Mouse (Mus musculus) ES-Bruce4 (cell line): ENCODE measurements around the gene Dzank1. TPM values are rescaled to one million over a fixed set of nuclear protein-coding genes. Genes with fewer than 3 reads are reported as not detected.

Experiments
- H3K27ac ChIP-seq: 2 replicates; pipeline ENCODE4 v1.5.1; 2012; ENCODE audit warnings: low read length, inconsistent platforms; ENCODE audit not compliant: insufficient read depth
- H3K27me3 ChIP-seq: 2 replicates; pipeline ENCODE4 v1.6.1; 2012; ENCODE audit warnings: mild to moderate bottlenecking, low read length, inconsistent platforms; ENCODE audit not compliant: control insufficient read depth, poor library complexity, insufficient read depth, severe bottlenecking
- H3K36me3 ChIP-seq: 2 replicates; pipeline ENCODE4 v1.6.1; 2012; ENCODE audit warnings: inconsistent platforms, mild to moderate bottlenecking, low read length, moderate library complexity; ENCODE audit not compliant: control insufficient read depth, poor library complexity, insufficient read depth, severe bottlenecking
- H3K4me1 ChIP-seq: one replicate; pipeline ENCODE4 v1.8.1; 2011; ENCODE audit warnings: low read length; ENCODE audit not compliant: control insufficient read depth, insufficient read depth
- H3K4me3 ChIP-seq: 2 replicates; pipeline ENCODE4 v1.5.1; 2011; ENCODE audit warnings: low read depth, mild to moderate bottlenecking, low read length
- H3K9ac ChIP-seq: 2 replicates; pipeline ENCODE4 v1.6.1; 2012; ENCODE audit warnings: low read depth, mild to moderate bottlenecking, inconsistent platforms; ENCODE audit not compliant: poor library complexity, severe bottlenecking
- H3K9me3 ChIP-seq: replicated peaks from 2 replicates; pipeline ENCODE4 v1.6.1; 2012; ENCODE audit warnings: mild to moderate bottlenecking, low read length, inconsistent platforms; ENCODE audit not compliant: control insufficient read depth, poor library complexity, insufficient read depth, severe bottlenecking
- CTCF ChIP-seq: IDR thresholded peaks from one replicate; pipeline ENCODE4 v1.8.1; 2011; ENCODE audit warnings: low read depth, low read length
- EP300 ChIP-seq: IDR thresholded peaks from 2 replicates; pipeline ENCODE4 v1.6.1; 2011; ENCODE audit warnings: low read depth, low read length; ENCODE audit not compliant: insufficient read depth
- POLR2A ChIP-seq: IDR thresholded peaks from one replicate; pipeline ENCODE4 v1.8.1; 2011; ENCODE audit warnings: low read length; ENCODE audit not compliant: insufficient read depth
- polyA plus RNA-seq: library from polyadenylated mRNA; stranded (reverse); fragments of >200 nt; gene quantifications from 2 replicates; pipeline ENCODE4 v1.2.4, GENCODE M21; 2011; ENCODE audit warnings: low read depth; ENCODE audit not compliant: missing spikeins, insufficient read depth, insufficient read length

Gene Dzank1
- polyA plus RNA-seq, 1 experiment, result 0.96 TPM

DNA sequence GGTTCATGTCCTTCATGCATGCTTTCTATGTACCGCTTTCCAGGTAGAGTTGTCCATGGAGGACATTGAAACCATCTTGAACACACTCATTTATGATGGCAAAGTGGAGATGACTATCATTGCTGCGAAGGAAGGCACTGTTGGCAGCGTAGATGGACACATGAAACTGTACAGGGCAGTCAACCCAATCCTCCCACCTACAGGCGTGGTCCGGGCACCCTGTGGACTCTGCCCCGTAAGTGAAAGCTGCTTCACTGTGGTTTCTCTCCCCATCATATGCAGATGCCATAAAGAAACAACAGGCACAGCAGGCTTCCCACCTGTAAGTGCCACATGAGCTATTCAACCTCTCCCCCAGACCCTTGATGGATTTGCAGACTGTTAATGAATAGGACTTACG is 9.9 kb upstream of the Dzank1 start:
- Histone ChIP-seq H3K36me3 (peaks cover 35% of the 10 kb centered on the region), H3K4me1 (no peaks in the 10 kb centered on the region), H3K27me3 (no peaks in the 10 kb centered on the region), H3K4me3 (no peak overlapping the region), H3K9ac (no peak overlapping the region), H3K9me3 (no peaks in the 10 kb centered on the region), H3K27ac (no peak overlapping the region)
- no peak for TF ChIP-seq CTCF
- TF ChIP-seq POLR2A, result no peak
- TF ChIP-seq EP300, result no peak

DNA sequence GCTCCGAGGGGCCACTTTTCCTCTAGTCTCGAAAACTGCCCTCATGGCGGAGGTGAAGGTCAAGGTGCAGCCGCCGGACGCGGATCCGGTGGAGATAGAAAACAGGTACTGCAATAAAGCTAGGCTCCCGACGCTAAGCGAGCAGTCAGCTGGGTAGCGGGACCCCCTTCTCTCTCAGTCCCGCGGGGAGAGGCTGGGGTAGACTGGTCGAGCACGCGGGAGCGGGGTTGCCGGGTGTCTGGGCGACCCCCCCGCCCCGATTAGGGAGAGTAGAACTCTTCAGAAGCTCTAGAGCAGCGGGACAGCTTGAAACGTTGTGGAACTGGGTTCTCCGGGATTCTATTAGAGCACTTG is 584 bp upstream of the Dzank1 start:
- Histone ChIP-seq H3K4me3 (peak overlapping the region; percentile 89), H3K4me1 (no peaks in the 10 kb centered on the region)

DNA sequence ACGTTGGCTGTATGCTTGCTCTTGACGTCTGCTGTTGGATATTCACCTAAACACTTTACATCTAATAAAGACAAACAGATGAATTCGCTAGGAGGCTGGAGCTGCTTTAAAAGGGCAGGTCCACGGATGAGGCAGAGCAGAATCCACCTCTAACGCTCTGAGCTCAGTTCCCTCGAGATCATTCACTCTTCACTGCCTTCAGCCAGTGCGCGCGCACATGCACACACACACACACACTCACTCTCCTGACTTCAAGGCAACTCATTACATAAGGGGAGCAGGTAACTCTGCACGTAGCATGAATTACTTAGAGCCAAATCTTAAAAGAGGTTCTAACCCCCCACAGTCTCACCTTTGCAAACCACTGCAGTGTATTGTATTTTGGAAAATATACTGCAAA is 1.4 kb downstream of the Dzank1 start:
- Histone ChIP-seq H3K4me1 (no peaks in the 10 kb centered on the region), H3K4me3 (no peak overlapping the region), H3K27me3 (no peaks in the 10 kb centered on the region; the same call in 1 of the 2 replicates), H3K9me3 (no peaks in the 10 kb centered on the region), H3K36me3 (no peaks in the 10 kb centered on the region), H3K27ac (no peak overlapping the region), H3K9ac (no peak overlapping the region)
- TF ChIP-seq CTCF (no peak), EP300 (no peak)

More for the DNA sequence above, 584 bp upstream of the Dzank1 start:
- Histone ChIP-seq H3K27me3 (no peaks in the 10 kb centered on the region; the same call in 1 of the 2 replicates), H3K36me3 (0 out of 2 replicates have a peak, but pooled peaks cover 3% of the 10 kb centered on the region), H3K9me3 (no peaks in the 10 kb centered on the region), H3K9ac (peak overlapping the region; percentile 69), H3K27ac (no peak overlapping the region)
- TF ChIP-seq POLR2A, result no peak
- no peak for TF ChIP-seq EP300
- TF ChIP-seq CTCF, result no peak

DNA sequence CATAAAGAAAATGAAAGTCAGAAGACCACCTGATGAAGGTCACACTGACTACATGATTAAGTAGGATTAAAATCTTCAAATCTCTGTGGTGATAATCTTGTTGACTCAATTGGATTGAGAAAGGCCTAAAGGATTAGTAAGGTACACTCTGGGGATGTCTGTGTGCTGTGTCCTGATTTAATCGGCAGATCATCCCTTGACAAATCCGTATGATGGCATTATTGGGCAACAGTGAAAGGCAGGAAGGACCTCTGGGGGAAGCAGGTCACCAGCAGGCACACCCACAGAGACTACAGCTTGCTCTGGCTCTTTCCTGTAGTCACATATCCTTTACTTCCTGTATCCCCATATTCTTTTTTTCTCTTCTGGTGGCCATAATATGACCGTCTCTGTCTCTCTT is 7.4 kb downstream of the Dzank1 start:
- no peaks in the 10 kb centered on the region for H3K4me1 ChIP-seq
- H3K27me3 ChIP-seq, result no peaks in the 10 kb centered on the region
- H3K36me3 ChIP-seq, result no peaks in the 10 kb centered on the region
- no peaks in the 10 kb centered on the region for H3K9me3 ChIP-seq
- no peak overlapping the region for H3K4me3 ChIP-seq
- no peak overlapping the region for H3K9ac ChIP-seq
- TF ChIP-seq EP300 (no peak), POLR2A (no peak), CTCF (no peak)
- no peak overlapping the region for H3K27ac ChIP-seq

DNA sequence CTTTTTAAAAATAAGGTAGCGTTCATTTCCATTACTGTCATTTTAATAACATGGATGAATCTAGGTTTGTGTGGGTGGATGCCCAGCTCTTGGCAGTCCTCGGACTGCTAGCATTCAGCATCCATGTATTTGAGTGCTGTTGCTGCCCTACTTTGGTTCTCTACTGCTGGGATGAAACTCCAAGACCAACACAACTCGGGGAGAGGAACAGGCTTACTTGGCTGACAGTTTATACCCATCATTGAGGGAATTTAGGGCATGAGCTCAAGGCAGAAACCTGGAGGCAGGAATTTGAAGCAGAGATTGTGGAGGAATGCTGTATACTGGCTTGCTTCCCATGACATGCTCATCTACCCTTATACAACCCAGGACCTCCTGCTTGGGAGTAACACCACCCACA is 12.6 kb downstream of the Dzank1 start:
- Histone ChIP-seq H3K27me3 (no peaks in the 10 kb centered on the region), H3K9ac (no peak overlapping the region), H3K27ac (no peak overlapping the region), H3K36me3 (no peaks in the 10 kb centered on the region), H3K9me3 (no peaks in the 10 kb centered on the region), H3K4me3 (no peak overlapping the region), H3K4me1 (no peaks in the 10 kb centered on the region)
- no peak for TF ChIP-seq CTCF

DNA sequence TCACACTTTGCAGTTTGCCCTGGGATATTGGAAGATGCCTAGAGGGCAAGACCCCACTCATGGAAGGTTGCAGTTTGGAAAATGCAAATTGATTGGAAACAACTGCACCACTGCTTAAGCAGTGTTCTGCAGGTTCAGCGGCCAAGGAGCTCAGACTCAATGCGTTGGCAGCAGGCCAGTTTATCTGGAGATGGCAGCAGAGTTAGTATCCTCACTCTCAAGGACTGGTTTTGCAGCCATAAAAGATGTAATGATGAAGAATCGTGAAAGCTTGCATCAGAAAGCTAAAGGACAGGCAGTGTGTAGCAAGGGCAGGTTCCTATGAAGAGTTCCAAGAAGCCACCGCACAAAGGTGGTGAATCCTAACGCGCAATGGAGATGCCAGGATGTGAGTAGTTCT is 25.1 kb downstream of the Dzank1 start:
- H3K9me3 ChIP-seq, result no peaks in the 10 kb centered on the region
- no peak for TF ChIP-seq POLR2A
- no peak for TF ChIP-seq CTCF
- TF ChIP-seq EP300, result no peak
- H3K27me3 ChIP-seq, result no peaks in the 10 kb centered on the region
- no peak overlapping the region for H3K4me3 ChIP-seq
- no peaks in the 10 kb centered on the region for H3K36me3 ChIP-seq
- H3K4me1 ChIP-seq, result no peaks in the 10 kb centered on the region
- no peak overlapping the region for H3K27ac ChIP-seq
- H3K9ac ChIP-seq, result no peak overlapping the region

DNA sequence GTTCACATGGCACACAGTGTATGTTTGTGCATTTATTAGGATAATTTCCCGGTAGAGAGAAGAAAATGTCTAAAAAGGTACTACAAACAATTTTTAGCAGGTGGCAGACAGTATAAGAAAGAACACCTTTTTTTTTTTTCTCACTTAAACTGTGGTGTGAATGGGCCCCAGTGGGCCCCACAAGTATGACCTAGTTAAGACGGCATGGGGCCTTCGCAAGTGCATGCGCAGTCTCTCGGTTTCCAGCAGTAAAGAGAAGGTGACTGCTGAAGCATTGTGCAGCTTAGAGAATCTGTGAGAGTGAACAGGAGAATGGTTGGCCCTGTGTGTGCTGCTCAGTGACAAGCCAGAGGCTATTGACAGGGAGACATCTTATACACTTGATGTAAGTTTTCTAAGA is 37.9 kb downstream of the Dzank1 start:
- Histone ChIP-seq H3K27me3 (no peaks in the 10 kb centered on the region), H3K4me3 (no peak overlapping the region), H3K4me1 (no peaks in the 10 kb centered on the region), H3K9ac (no peak overlapping the region), H3K27ac (no peak overlapping the region), H3K9me3 (no peaks in the 10 kb centered on the region), H3K36me3 (no peaks in the 10 kb centered on the region)
- no peak for TF ChIP-seq EP300
- TF ChIP-seq POLR2A, result no peak
- no peak for TF ChIP-seq CTCF
